Mouse (Mus musculus): ENCODE results near the gene Tnfsf18. TPM values are rescaled to one million over a fixed set of nuclear protein-coding genes. Genes with fewer than 3 reads are reported as not detected.

Gene Tnfsf18
- polyA plus RNA-seq, 1 experiment from 2014 or later: not detected

- 87% methylated on average over 7 of the region's 7 CpGs for WGBS
Observed at GRCm38 (mm10) chr1:161491766-161492165, 2.7 kb upstream of the Tnfsf18 start.

DNA sequence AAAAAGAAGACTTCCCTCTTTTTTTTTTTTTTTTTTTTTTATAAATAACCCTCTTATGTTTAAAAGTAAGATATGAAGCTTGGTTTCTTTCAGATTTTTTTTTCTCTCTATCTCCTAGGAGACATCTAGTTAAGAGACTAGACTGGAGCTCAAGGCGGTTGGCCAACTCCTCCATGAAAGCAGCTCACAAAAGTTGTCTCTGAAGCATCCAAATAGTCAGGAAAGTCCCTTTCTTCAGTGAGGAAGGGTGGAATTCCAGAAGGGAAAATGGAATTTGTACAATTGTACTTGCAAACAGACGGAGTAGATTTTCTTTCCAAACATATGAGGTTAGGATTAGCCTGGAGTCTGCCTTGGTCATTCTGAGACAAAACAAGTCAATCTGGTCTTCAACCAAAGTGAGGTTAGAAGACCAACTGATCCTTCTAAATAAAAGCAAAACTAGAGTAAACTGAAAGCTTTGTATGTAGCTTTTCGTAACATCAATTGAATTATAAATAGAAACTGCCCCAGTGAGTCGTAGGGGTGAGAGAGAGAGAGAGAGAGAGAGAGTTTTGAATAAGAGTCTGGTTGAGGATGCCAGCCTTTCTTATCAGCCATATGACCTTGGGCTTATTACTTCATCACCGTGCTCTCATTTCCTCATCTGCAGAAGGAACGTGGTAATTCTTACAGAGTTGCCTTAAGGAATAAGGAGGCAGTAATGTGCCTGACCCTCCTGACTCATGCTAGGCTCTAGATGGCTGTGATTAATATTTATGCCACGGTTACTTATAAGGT is 2.6 kb downstream of the Tnfsf18 start:
- Histone ChIP-seq H3K36me3 (ENCODE audit: control insufficient read depth, insufficient read depth, low read length) (no peaks in the 10 kb centered on the region), H3K4me3 (ENCODE audit: low read depth, low read length) (no peak overlapping the region), H3K9me3 (replicated peaks; ENCODE audit: control insufficient read depth, low read length) (no peaks in the 10 kb centered on the region), H3K4me2 (ENCODE audit: low read length) (no peak overlapping the region), H3K9ac (ENCODE audit: low read length) (no peak overlapping the region), H3K4me1 (ENCODE audit: control insufficient read depth, insufficient read depth, low read length) (peaks cover 5% of the 10 kb centered on the region; the same call in 1 of the 2 replicates), H3K27me3 (replicated peaks; ENCODE audit: control insufficient read depth, insufficient read depth, low read length) (no peaks in the 10 kb centered on the region), H3K27ac (ENCODE audit: low read depth, low read length) (no peak overlapping the region)
- DNase-seq (ENCODE audit: low spot score) (no peak), ATAC-seq (no peak)
- 80% methylated on average over 7 of the region's 7 CpGs for WGBS

More at GRCm38 (mm10) chr1:161491766-161492165, 2.7 kb upstream of the Tnfsf18 start:
- no peaks in the 10 kb centered on the region for H3K27me3 ChIP-seq (replicated peaks; ENCODE audit: control insufficient read depth, insufficient read depth, low read length)
- H3K36me3 ChIP-seq (ENCODE audit: control insufficient read depth, insufficient read depth, low read length): no peaks in the 10 kb centered on the region
- no peak overlapping the region for H3K27ac ChIP-seq (ENCODE audit: low read depth, low read length)
- no peak overlapping the region for H3K4me3 ChIP-seq (ENCODE audit: low read depth, low read length)
- H3K9ac ChIP-seq (ENCODE audit: low read length): no peak overlapping the region
- no peak overlapping the region for H3K4me2 ChIP-seq (ENCODE audit: low read length)
- H3K9me3 ChIP-seq (replicated peaks; ENCODE audit: control insufficient read depth, low read length): no peaks in the 10 kb centered on the region
- DNase-seq (ENCODE audit: low spot score) (no peak), ATAC-seq (no peak)
- peaks cover 5% of the 10 kb centered on the region; the same call in 1 of the 2 replicates for H3K4me1 ChIP-seq (ENCODE audit: control insufficient read depth, insufficient read depth, low read length)

- H3K4me1 ChIP-seq (ENCODE audit: control insufficient read depth, insufficient read depth, low read length): no peaks in the 10 kb centered on the region
- no peak overlapping the region for H3K4me3 ChIP-seq (ENCODE audit: low read depth, low read length)
- ATAC-seq (no peak), DNase-seq (ENCODE audit: low spot score) (no peak)
- H3K27me3 ChIP-seq (replicated peaks; ENCODE audit: control insufficient read depth, insufficient read depth, low read length): no peaks in the 10 kb centered on the region
- no peak overlapping the region for H3K4me2 ChIP-seq (ENCODE audit: low read length)
- no peaks in the 10 kb centered on the region for H3K9me3 ChIP-seq (replicated peaks; ENCODE audit: control insufficient read depth, low read length)
- no peak overlapping the region for H3K9ac ChIP-seq (ENCODE audit: low read length)
- H3K27ac ChIP-seq (ENCODE audit: low read depth, low read length): no peak overlapping the region
- no peaks in the 10 kb centered on the region for H3K36me3 ChIP-seq (ENCODE audit: control insufficient read depth, insufficient read depth, low read length)
- 86% methylated on average over 6 of the region's 6 CpGs for WGBS
Observed at GRCm38 (mm10) chr1:161500114-161500810, 5.8 kb downstream of the Tnfsf18 start.

DNA sequence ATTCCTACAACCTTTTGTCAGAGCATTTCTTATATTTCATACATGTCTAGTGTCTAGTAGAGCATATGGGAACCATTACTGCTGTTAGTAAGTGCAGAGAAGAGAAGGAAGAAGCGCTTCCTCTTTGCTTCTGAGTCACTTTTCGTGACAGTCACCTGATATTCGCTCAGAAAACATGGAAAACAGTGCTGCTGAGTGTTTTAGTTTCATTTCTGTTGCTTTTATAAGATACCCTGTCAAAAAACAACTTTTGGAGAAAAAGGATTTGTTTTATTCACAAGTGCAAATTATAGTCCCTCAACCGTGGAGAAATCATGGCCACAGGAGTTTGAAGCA is 6.3 kb downstream of the Tnfsf18 start:
- no peak overlapping the region for H3K4me2 ChIP-seq (ENCODE audit: low read length)
- H3K9me3 ChIP-seq (replicated peaks; ENCODE audit: control insufficient read depth, low read length): no peaks in the 10 kb centered on the region
- DNase-seq (ENCODE audit: low spot score): no peak
- no peaks in the 10 kb centered on the region for H3K36me3 ChIP-seq (ENCODE audit: control insufficient read depth, insufficient read depth, low read length)
- no peak for ATAC-seq
- no peaks in the 10 kb centered on the region for H3K27me3 ChIP-seq (replicated peaks; ENCODE audit: control insufficient read depth, insufficient read depth, low read length)
- 81% methylated on average over 4 of the region's 4 CpGs for WGBS
- H3K4me1 ChIP-seq (ENCODE audit: control insufficient read depth, insufficient read depth, low read length): no peaks in the 10 kb centered on the region
- no peak overlapping the region for H3K27ac ChIP-seq (ENCODE audit: low read depth, low read length)
- H3K9ac ChIP-seq (ENCODE audit: low read length): no peak overlapping the region
- no peak overlapping the region for H3K4me3 ChIP-seq (ENCODE audit: low read depth, low read length)

- ATAC-seq: no peak
- Histone ChIP-seq H3K9ac (ENCODE audit: low read length) (no peak overlapping the region), H3K9me3 (replicated peaks; ENCODE audit: control insufficient read depth, low read length) (no peaks in the 10 kb centered on the region), H3K4me1 (ENCODE audit: control insufficient read depth, insufficient read depth, low read length) (no peaks in the 10 kb centered on the region), H3K27ac (ENCODE audit: low read depth, low read length) (no peak overlapping the region), H3K4me2 (ENCODE audit: low read length) (no peak overlapping the region), H3K36me3 (ENCODE audit: control insufficient read depth, insufficient read depth, low read length) (no peaks in the 10 kb centered on the region), H3K27me3 (replicated peaks; ENCODE audit: control insufficient read depth, insufficient read depth, low read length) (no peaks in the 10 kb centered on the region), H3K4me3 (ENCODE audit: low read depth, low read length) (no peak overlapping the region)
- WGBS: 90% methylated on average over 4 of the region's 4 CpGs
- DNase-seq (ENCODE audit: low spot score): no peak
Observed at GRCm38 (mm10) chr1:161506317-161506716, 11.9 kb downstream of the Tnfsf18 start.

GRCm38 (mm10) chr1:161507623-161508047 is 13.2 kb downstream of the Tnfsf18 start:
- Histone ChIP-seq H3K4me2 (ENCODE audit: low read length) (no peak overlapping the region), H3K9me3 (replicated peaks; ENCODE audit: control insufficient read depth, low read length) (no peaks in the 10 kb centered on the region), H3K4me1 (ENCODE audit: control insufficient read depth, insufficient read depth, low read length) (no peaks in the 10 kb centered on the region), H3K9ac (ENCODE audit: low read length) (no peak overlapping the region), H3K4me3 (ENCODE audit: low read depth, low read length) (no peak overlapping the region), H3K36me3 (ENCODE audit: control insufficient read depth, insufficient read depth, low read length) (no peaks in the 10 kb centered on the region), H3K27ac (ENCODE audit: low read depth, low read length) (no peak overlapping the region), H3K27me3 (replicated peaks; ENCODE audit: control insufficient read depth, insufficient read depth, low read length) (no peaks in the 10 kb centered on the region)
- WGBS: 52% methylated on average over 3 of the region's 3 CpGs
- no peak for ATAC-seq
- DNase-seq (ENCODE audit: low spot score): peak; percentile 11

GRCm38 (mm10) chr1:161517355-161517754 is 22.9 kb downstream of the Tnfsf18 start:
- DNase-seq (ENCODE audit: low spot score) (no peak), ATAC-seq (no peak)

GRCm38 (mm10) chr1:161520223-161520622 is 25.8 kb downstream of the Tnfsf18 start:
- DNase-seq (ENCODE audit: low spot score) (no peak), ATAC-seq (no peak)
- no peak overlapping the region for H3K4me3 ChIP-seq (ENCODE audit: low read depth, low read length)
- 87% methylated on average over 1 of the region's 1 CpGs for WGBS
- no peak overlapping the region for H3K9ac ChIP-seq (ENCODE audit: low read length)
- no peaks in the 10 kb centered on the region for H3K36me3 ChIP-seq (ENCODE audit: control insufficient read depth, insufficient read depth, low read length)
- no peaks in the 10 kb centered on the region for H3K4me1 ChIP-seq (ENCODE audit: control insufficient read depth, insufficient read depth, low read length)
- no peaks in the 10 kb centered on the region for H3K27me3 ChIP-seq (replicated peaks; ENCODE audit: control insufficient read depth, insufficient read depth, low read length)
- no peak overlapping the region for H3K4me2 ChIP-seq (ENCODE audit: low read length)
- no peaks in the 10 kb centered on the region for H3K9me3 ChIP-seq (replicated peaks; ENCODE audit: control insufficient read depth, low read length)
- no peak overlapping the region for H3K27ac ChIP-seq (ENCODE audit: low read depth, low read length)

More at GRCm38 (mm10) chr1:161517355-161517754, 22.9 kb downstream of the Tnfsf18 start:
- Histone ChIP-seq H3K4me1 (ENCODE audit: control insufficient read depth, insufficient read depth, low read length) (no peaks in the 10 kb centered on the region), H3K27me3 (replicated peaks; ENCODE audit: control insufficient read depth, insufficient read depth, low read length) (no peaks in the 10 kb centered on the region), H3K9ac (ENCODE audit: low read length) (no peak overlapping the region), H3K36me3 (ENCODE audit: control insufficient read depth, insufficient read depth, low read length) (no peaks in the 10 kb centered on the region), H3K4me3 (ENCODE audit: low read depth, low read length) (no peak overlapping the region), H3K9me3 (replicated peaks; ENCODE audit: control insufficient read depth, low read length) (no peaks in the 10 kb centered on the region), H3K4me2 (ENCODE audit: low read length) (no peak overlapping the region), H3K27ac (ENCODE audit: low read depth, low read length) (no peak overlapping the region)
- 84% methylated on average over 3 of the region's 3 CpGs for WGBS

DNA sequence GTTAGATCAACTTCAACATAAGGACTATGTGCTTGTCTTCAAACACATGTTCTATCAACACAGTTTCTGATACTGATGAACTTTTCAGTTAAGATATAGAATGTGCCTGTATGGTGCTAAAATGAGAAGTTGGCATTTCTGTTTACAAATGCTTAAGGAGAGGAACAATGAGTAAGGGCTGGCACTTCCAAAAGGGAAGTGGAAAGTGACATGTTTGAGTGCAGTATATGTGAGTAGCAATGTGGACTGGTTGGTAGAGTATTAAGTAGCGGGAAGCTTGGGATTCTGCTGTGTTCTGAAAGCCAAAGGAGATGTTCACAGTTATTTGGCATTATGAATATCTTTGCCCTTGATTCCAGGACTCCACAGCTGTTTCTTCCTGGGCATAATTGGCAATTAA is 33.7 kb downstream of the Tnfsf18 start:
- H3K9ac ChIP-seq (ENCODE audit: low read length): no peak overlapping the region
- no peaks in the 10 kb centered on the region for H3K27me3 ChIP-seq (replicated peaks; ENCODE audit: control insufficient read depth, insufficient read depth, low read length)
- H3K9me3 ChIP-seq (replicated peaks; ENCODE audit: control insufficient read depth, low read length): no peaks in the 10 kb centered on the region
- H3K4me3 ChIP-seq (ENCODE audit: low read depth, low read length): no peak overlapping the region
- ATAC-seq (no peak), DNase-seq (ENCODE audit: low spot score) (no peak)
- no peaks in the 10 kb centered on the region for H3K36me3 ChIP-seq (ENCODE audit: control insufficient read depth, insufficient read depth, low read length)
- 79% methylated on average over 1 of the region's 1 CpGs for WGBS
- no peak overlapping the region for H3K4me2 ChIP-seq (ENCODE audit: low read length)
- no peak overlapping the region for H3K27ac ChIP-seq (ENCODE audit: low read depth, low read length)
- no peaks in the 10 kb centered on the region for H3K4me1 ChIP-seq (ENCODE audit: control insufficient read depth, insufficient read depth, low read length)
